Mouse (Mus musculus): ENCODE data around the gene Itpka. TPM values are rescaled to one million over a fixed set of nuclear protein-coding genes. Genes with fewer than 3 reads are reported as not detected.

The Itpka gene
- 0.60 and 0.65 TPM in 2 replicates for polyA plus RNA-seq (2012; ENCODE audit: low replicate concordance)

GRCm38 (mm10) chr2:119741581-119742411 lies at the start of gene Itpka:
Itpka (plus strand) TSS chr2:119742337.

GRCm38 (mm10) chr2:119760251-119760650 lies 18.1 kb downstream of the Itpka start, which contains the start of gene Ltk:
Ltk (minus strand) TSS chr2:119760431.

GRCm38 (mm10) chr2:119787206-119787883 lies 45.2 kb downstream of the Itpka start, which contains the start of gene Rpap1:
Rpap1 (minus strand) TSS chr2:119787537.

GRCm38 (mm10) chr2:119797279-119797783 lies 55.2 kb downstream of the Itpka start, which contains the start of gene Tyro3:
Tyro3 (plus strand) TSS chr2:119797733.

Other genes with a start within 250 kb of the Itpka start
- gene Exd1, start 194.7 kb upstream of the Itpka start, polyA plus RNA-seq (2012; ENCODE audit: low replicate concordance), result 0.02 and 0.26 TPM in 2 replicates
- gene Chp1, start 194.6 kb upstream of the Itpka start, polyA plus RNA-seq (2012; ENCODE audit: low replicate concordance), result 7.7 and 12.7 TPM in 2 replicates
- gene Nusap1, start 124.0 kb upstream of the Itpka start, polyA plus RNA-seq (2012; ENCODE audit: low replicate concordance), result 1.7 and 3.2 TPM in 2 replicates
- gene Oip5, start 123.9 kb upstream of the Itpka start, polyA plus RNA-seq (2012; ENCODE audit: low replicate concordance), result 7.5 and 30.5 TPM in 2 replicates
- 2.2 and 3.8 TPM in 2 replicates for gene Ndufaf1, start 79.5 kb upstream of the Itpka start, polyA plus RNA-seq (2012; ENCODE audit: low replicate concordance)
- 10.0 and 27.0 TPM in 2 replicates for gene Rtf1, start 67.3 kb upstream of the Itpka start, polyA plus RNA-seq (2012; ENCODE audit: low replicate concordance)
- 1.1 and 1.3 TPM in 2 replicates for gene Ltk, start 18.1 kb downstream of the Itpka start, polyA plus RNA-seq (2012; ENCODE audit: low replicate concordance)
- gene Rpap1, start 45.2 kb downstream of the Itpka start, polyA plus RNA-seq (2012; ENCODE audit: low replicate concordance), result 9.6 and 36.8 TPM in 2 replicates
- 0.19 and 0.57 TPM in 2 replicates for gene Tyro3, start 55.4 kb downstream of the Itpka start, polyA plus RNA-seq (2012; ENCODE audit: low replicate concordance)
- gene Mga, start 154.9 kb downstream of the Itpka start, polyA plus RNA-seq (2012; ENCODE audit: low replicate concordance), result 0.74 and 3.2 TPM in 2 replicates
- 2.0 and 4.4 TPM in 2 replicates for gene Mapkbp1, start 230.4 kb downstream of the Itpka start, polyA plus RNA-seq (2012; ENCODE audit: low replicate concordance)